Mouse (Mus musculus): ENCODE data around the gene Rgs1. TPM values are rescaled to one million over a fixed set of nuclear protein-coding genes. Genes with fewer than 3 reads are reported as not detected.
A peak's percentile ranks its signal among the peaks of the same experiment; 100 is the strongest.

Rgs1 gene
- polyA plus RNA-seq, 1 experiment from 2014 or later = 0.17 TPM

DNA sequence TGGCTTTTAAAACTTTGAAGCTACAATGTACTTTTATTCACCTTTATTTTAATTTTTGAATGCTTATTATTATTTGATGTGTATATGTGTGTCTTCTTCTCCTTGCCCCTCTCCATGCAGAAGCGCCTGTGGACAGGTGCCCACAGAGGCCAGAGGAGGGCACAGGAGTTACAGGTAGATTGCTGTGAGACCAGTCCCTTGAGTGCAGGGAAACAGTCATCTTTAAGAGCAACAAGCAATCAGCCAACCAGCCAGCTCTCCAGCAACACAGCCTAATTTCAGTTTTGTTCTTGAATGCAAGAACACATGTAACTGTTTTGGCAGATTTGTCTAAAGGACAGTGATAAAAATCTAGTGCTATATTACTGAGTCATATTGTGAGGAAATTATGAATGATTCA, 1.7 kb downstream of the Rgs1 start:
- no peak overlapping the region for H3K4me3 ChIP-seq
- H3K27me3 ChIP-seq = no peaks in the 10 kb centered on the region
- 94% methylated on average over 1 of the region's 1 CpGs for WGBS
- H3K4me1 ChIP-seq = no peaks in the 10 kb centered on the region
- no peak overlapping the region for H3K9ac ChIP-seq
- no peak overlapping the region for H3K27ac ChIP-seq
- H3K36me3 ChIP-seq = no peaks in the 10 kb centered on the region
- ATAC-seq (ENCODE audit: low FRiP score, low read depth) = no peak
- H3K9me3 ChIP-seq = no peaks in the 10 kb centered on the region
- H3K4me2 ChIP-seq (replicated peaks) = no peak overlapping the region

DNA sequence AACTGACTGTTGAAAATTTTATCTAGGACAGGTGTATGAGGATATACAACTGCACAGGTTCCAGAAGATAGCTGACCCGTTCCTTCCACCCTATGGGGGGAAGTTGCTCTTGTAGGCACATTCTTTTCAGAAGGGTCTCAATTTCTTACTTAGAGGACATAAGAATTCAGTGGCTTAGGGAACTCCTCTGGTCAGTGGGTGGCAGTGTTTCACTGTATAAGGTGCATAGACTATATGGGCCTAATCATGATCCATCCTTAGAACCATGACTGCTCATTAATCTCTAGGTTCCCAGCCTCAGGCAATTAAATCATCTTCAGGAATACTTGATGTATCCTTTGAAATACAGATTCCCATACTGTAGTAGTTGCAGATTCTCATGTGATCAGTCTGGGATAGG, 5.5 kb downstream of the Rgs1 start:
- Histone ChIP-seq H3K9ac (no peak overlapping the region), H3K4me2 (replicated peaks) (no peak overlapping the region), H3K9me3 (no peaks in the 10 kb centered on the region), H3K27me3 (no peaks in the 10 kb centered on the region), H3K27ac (no peak overlapping the region), H3K4me1 (no peaks in the 10 kb centered on the region), H3K36me3 (no peaks in the 10 kb centered on the region), H3K4me3 (no peak overlapping the region)
- ATAC-seq (ENCODE audit: low FRiP score, low read depth) = 0 out of 2 replicates have a peak, but pooled peaks have one; percentile 48
- WGBS = 71% methylated on average over 1 of the region's 1 CpGs

DNA sequence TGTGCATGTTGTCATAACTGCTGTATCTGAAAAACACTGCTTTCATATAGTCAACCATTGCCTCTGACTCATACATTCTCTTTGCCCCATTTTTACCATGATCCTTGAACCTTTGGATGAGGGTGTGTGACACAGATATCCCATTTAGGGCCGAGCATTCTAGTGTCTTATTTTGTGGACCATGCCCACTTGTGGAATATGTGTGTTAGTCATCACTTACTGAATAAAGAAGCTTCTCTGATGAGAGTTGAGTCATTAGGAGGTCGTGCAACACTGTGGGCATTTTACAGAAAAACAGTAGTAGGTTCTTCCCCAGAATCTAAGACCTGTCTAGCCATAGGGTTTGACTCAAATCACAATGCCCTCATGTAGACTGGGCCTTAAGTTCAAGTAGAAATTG, 9.8 kb downstream of the Rgs1 start:
- no peak overlapping the region for H3K4me3 ChIP-seq

DNA sequence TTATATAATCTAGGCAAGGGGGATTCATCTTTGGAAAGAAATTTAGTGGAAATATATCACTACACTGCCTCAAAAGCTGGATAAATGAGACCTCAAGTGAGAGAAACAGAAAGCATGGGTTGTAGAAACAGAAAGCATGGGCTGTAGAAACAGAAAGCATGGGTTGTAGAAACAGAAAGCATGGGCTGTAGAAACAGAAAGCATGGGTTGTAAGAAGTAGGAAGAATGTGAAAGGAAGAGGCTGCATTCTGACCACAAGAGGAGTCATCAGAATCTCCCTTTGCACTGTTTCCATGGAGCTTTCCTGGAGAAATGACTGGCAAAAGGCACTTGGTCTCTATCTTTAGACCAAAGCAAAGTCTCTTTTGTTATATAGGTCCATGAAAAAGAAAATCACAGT, 33.8 kb downstream of the Rgs1 start:
- Histone ChIP-seq H3K27ac (no peak overlapping the region), H3K9ac (no peak overlapping the region), H3K9me3 (no peaks in the 10 kb centered on the region), H3K4me3 (no peak overlapping the region), H3K4me1 (no peaks in the 10 kb centered on the region), H3K27me3 (no peaks in the 10 kb centered on the region), H3K36me3 (no peaks in the 10 kb centered on the region), H3K4me2 (replicated peaks) (no peak overlapping the region)
- no peak for ATAC-seq (ENCODE audit: low FRiP score, low read depth)

More for the DNA sequence above, 9.8 kb downstream of the Rgs1 start:
- 78% methylated on average over 2 of the region's 2 CpGs for WGBS
- Histone ChIP-seq H3K9me3 (no peaks in the 10 kb centered on the region), H3K4me2 (replicated peaks) (no peak overlapping the region), H3K27ac (no peak overlapping the region), H3K9ac (no peak overlapping the region), H3K27me3 (no peaks in the 10 kb centered on the region), H3K36me3 (no peaks in the 10 kb centered on the region), H3K4me1 (no peaks in the 10 kb centered on the region)
- ATAC-seq (ENCODE audit: low FRiP score, low read depth) = no peak

DNA sequence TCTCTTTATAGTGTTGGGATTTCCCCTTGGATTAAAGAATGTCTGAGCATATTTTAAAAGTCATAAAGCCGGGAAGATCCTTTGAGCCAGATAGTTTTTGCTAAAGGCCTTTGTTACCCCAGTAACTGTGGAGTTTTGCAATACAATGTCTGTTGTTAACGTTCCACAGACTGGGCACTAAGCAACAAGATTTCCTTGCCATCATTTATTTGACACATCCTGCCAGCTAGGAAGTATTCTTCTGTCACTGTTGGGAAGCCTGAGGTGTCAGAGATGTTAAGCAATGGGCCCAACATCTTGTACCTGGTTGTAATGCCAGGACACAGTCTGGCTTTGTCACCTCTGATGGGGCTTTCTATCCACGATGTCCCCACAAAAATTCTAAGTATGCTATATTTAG, 38.1 kb downstream of the Rgs1 start:
- no peak overlapping the region for H3K4me2 ChIP-seq (replicated peaks)
- WGBS = 72% methylated on average over 3 of the region's 3 CpGs
- H3K9ac ChIP-seq = no peak overlapping the region
- no peaks in the 10 kb centered on the region for H3K36me3 ChIP-seq
- no peak overlapping the region for H3K4me3 ChIP-seq
- H3K27ac ChIP-seq = no peak overlapping the region
- H3K9me3 ChIP-seq = no peaks in the 10 kb centered on the region
- ATAC-seq (ENCODE audit: low FRiP score, low read depth) = no peak
- H3K27me3 ChIP-seq = no peaks in the 10 kb centered on the region
- H3K4me1 ChIP-seq = no peaks in the 10 kb centered on the region

DNA sequence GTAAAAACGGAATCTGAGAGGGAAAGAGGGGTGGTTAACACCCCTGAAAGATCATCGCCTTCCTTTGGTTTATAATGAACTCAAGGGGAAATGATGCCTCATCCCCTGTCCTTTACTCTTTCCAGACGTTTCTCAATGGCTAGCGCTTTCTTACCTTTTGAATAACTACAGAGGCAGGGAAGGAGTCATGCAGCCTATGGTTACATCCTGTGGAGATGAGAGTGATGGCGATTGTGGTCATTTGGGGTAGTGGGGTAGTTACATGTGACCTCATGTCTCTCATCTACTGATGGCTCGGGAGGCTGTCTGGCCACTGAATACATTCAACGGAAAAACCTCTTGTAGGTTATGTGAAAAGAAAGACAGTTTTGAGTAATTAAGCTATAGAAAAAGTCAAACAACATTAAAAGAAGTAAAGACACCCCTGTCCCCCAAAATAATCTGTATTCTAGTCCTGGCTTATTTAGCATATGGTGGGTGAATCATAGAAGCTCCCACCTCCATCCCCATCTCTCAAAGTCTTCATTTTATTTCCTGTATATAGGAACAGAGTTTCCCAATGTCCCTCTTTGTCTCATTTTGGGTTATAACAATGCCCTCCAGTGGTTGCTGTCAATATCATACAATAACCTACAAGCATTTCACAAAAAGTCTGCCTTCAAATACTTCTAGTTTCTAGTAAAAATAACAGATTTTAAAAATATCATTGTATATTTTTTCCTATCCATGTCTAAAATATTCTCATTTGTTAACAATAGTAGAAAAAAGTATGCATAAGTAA, 42.6 kb downstream of the Rgs1 start:
- no peak overlapping the region for H3K4me3 ChIP-seq
- 64% methylated on average over 7 of the region's 7 CpGs for WGBS
- no peaks in the 10 kb centered on the region for H3K27me3 ChIP-seq
- no peaks in the 10 kb centered on the region for H3K36me3 ChIP-seq
- ATAC-seq (ENCODE audit: low FRiP score, low read depth) = no peak
- no peak overlapping the region for H3K4me2 ChIP-seq (replicated peaks)
- no peaks in the 10 kb centered on the region for H3K4me1 ChIP-seq
- no peak overlapping the region for H3K27ac ChIP-seq
- H3K9me3 ChIP-seq = no peaks in the 10 kb centered on the region
- H3K9ac ChIP-seq = no peak overlapping the region

DNA sequence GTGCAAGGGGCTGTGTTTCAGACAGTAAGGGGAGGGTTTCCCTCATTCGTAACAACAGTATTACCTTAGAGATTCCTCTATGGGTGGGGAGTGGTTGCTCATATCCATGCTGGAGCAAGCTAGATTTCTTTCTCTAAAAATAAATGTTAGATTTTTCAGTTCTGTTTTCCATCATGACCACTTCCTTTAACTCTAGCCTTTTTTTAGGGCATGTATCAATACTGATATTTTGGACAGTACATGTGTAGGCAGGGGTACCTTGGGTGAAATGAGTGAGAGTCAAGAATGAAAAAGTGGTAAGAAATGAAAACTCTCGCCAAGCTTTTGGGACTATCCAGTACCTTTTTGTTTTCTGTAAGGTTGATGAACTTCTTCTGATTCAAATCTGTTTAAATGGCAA, 44.3 kb downstream of the Rgs1 start:
- Histone ChIP-seq H3K4me1 (no peaks in the 10 kb centered on the region), H3K36me3 (no peaks in the 10 kb centered on the region), H3K27ac (no peak overlapping the region), H3K27me3 (no peaks in the 10 kb centered on the region), H3K9ac (no peak overlapping the region), H3K9me3 (no peaks in the 10 kb centered on the region), H3K4me3 (no peak overlapping the region), H3K4me2 (replicated peaks) (no peak overlapping the region)
- ATAC-seq (ENCODE audit: low FRiP score, low read depth) = no peak
- WGBS = 90% methylated on average over 2 of the region's 2 CpGs

DNA sequence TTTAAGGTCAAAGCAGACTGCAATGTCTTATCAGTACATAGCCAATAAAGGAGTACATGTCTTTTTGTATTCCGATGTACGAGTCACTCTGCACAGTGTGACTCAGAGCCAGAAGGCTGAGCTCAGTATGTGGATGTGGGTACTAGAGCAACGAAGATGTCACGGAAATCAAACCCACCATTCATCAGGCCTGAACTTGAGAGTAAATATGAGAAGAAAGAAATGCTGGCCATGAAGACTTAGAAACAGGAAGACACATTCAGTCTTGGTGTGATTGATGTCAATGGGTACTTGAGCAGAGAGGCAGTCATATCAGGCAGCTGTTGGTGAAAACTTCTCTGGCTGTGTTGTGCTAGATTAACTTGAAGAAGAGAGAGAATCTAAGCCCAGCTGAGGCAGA, 46.1 kb downstream of the Rgs1 start:
- Histone ChIP-seq H3K4me3 (no peak overlapping the region), H3K9me3 (no peaks in the 10 kb centered on the region), H3K4me1 (no peaks in the 10 kb centered on the region), H3K9ac (no peak overlapping the region), H3K27me3 (no peaks in the 10 kb centered on the region), H3K27ac (no peak overlapping the region), H3K4me2 (replicated peaks) (no peak overlapping the region), H3K36me3 (no peaks in the 10 kb centered on the region)
- 94% methylated on average over 4 of the region's 4 CpGs for WGBS
- no peak for ATAC-seq (ENCODE audit: low FRiP score, low read depth)

DNA sequence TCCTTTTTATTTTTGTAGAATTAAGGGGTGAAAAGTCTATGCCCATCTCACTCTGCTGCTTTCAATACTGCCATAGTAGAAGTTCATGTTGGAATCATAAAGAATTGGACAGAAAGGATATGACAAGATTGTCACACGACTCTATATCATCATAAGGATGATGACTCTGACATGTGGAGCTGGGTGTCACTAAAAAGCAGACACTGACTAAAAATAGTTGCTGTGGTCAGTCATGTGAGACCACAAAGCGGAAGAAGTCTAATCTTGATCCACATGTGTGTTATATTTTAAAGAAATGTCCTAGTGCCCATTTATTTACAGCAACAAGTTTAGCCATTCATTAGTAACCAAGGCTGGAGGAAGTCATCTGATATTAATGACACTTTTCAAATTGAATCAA, 48.5 kb downstream of the Rgs1 start:
- H3K27ac ChIP-seq = no peak overlapping the region
- ATAC-seq (ENCODE audit: low FRiP score, low read depth) = no peak
- no peaks in the 10 kb centered on the region for H3K27me3 ChIP-seq
- H3K4me2 ChIP-seq (replicated peaks) = no peak overlapping the region
- WGBS = 77% methylated on average over 2 of the region's 2 CpGs
- H3K4me3 ChIP-seq = no peak overlapping the region
- no peaks in the 10 kb centered on the region for H3K9me3 ChIP-seq
- no peaks in the 10 kb centered on the region for H3K4me1 ChIP-seq
- no peak overlapping the region for H3K9ac ChIP-seq
- no peaks in the 10 kb centered on the region for H3K36me3 ChIP-seq

DNA sequence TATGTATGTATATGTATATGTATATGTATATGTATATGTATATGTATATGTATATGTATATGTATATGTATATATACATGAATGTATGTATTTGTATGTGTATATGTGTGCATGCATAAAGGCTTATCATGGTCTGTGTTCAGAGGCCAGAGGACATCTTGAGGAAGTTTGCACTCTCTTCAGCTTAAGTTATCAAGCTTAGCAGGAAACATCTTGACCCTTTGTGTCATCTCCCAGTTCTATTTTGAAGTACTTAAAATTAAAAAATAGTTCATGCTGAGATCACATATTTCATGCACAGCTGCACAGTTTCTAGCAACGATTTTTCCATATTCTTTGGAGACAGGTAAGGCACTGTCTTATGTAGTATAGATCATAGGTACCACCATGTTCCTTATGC, 49.5 kb downstream of the Rgs1 start:
- Histone ChIP-seq H3K27ac (no peak overlapping the region), H3K9me3 (no peaks in the 10 kb centered on the region), H3K4me1 (no peaks in the 10 kb centered on the region), H3K27me3 (no peaks in the 10 kb centered on the region), H3K4me2 (replicated peaks) (no peak overlapping the region), H3K4me3 (no peak overlapping the region), H3K9ac (no peak overlapping the region), H3K36me3 (no peaks in the 10 kb centered on the region)
- no peak for ATAC-seq (ENCODE audit: low FRiP score, low read depth)
- WGBS = 72% methylated on average over 1 of the region's 1 CpGs

DNA sequence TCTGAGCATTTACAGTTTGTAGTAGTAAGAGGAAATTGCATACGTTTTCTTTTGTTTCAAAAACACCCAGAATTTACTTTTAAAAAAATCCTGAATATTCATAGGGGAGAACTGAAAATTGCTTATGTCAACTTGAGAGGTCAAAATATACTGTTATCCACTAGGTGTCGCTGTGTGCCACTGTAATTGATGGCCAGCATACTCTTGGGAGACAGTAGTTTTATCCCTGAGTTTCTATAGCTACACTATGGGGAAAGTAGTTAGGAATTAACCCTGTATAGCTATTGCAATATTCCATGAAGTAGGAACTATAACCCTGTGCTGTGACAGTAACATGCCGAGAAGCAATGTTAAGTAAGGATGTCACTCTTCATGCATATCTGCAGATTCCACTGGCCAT, 51.4 kb downstream of the Rgs1 start:
- H3K4me2 ChIP-seq (replicated peaks) = no peak overlapping the region
- H3K9ac ChIP-seq = no peak overlapping the region
- no peaks in the 10 kb centered on the region for H3K9me3 ChIP-seq
- no peaks in the 10 kb centered on the region for H3K27me3 ChIP-seq
- no peak overlapping the region for H3K4me3 ChIP-seq
- no peaks in the 10 kb centered on the region for H3K4me1 ChIP-seq
- no peak for ATAC-seq (ENCODE audit: low FRiP score, low read depth)
- WGBS = 25% methylated on average over 3 of the region's 3 CpGs
- H3K27ac ChIP-seq = no peak overlapping the region
- no peaks in the 10 kb centered on the region for H3K36me3 ChIP-seq

All from limb, embryonic 13.5 days (tissue).